ENCODE assay signal across 9 mouse cellular contexts in genomic region chr9:48723511-48724304, GRCm38 (mm10).
DNase-seq lines count a peak whose midpoint lies in the region; ATAC-seq and TF ChIP-seq lines count a peak whose summit lies in the region.
"Had no signal": no experiment of that assay in that cellular context is flagged by ENCODE, and none has a peak within 500 bp of the region (broad histone marks: within the 10 kb centered on the region; RNA-seq: fewer than 3 reads in every experiment).

No protein-coding gene starts in this region.

- H3K4me2 ChIP-seq in intestine, embryonic 14.5 days (ENCODE audit: low read length), result no peak overlapping the region
- H3K4me2 ChIP-seq in midbrain, postnatal 0 days (ENCODE audit: low read depth, low read length, poor library complexity, severe bottlenecking), result no peak overlapping the region
- H3K4me2 ChIP-seq: limb, embryonic 12.5 days had no signal

- TF ChIP-seq POLR2A in liver, adult 2 months (IDR thresholded peaks at IDR 0.05; ENCODE audit: extremely low read depth, insufficient read depth, low read length), result no peak

- TF ChIP-seq CTCF in liver, adult 2 months (IDR thresholded peaks at IDR 0.05; ENCODE audit: low read depth, low read length), result no peak
- TF ChIP-seq CTCF in midbrain, postnatal 0 days (IDR thresholded peaks at IDR 0.05), result no peak

- no peak overlapping the region for H3K9ac ChIP-seq in intestine, embryonic 14.5 days (ENCODE audit: low read length)
- H3K9ac ChIP-seq in liver, adult 2 months (ENCODE audit: low read depth, low read length), result peak overlapping the region; percentile 74
- H3K9ac ChIP-seq in midbrain, postnatal 0 days (replicated peaks; ENCODE audit: low read length, poor library complexity, severe bottlenecking), result no peak overlapping the region
- H3K9ac ChIP-seq: limb, embryonic 12.5 days had no signal

- no peaks in the 10 kb centered on the region for H3K9me3 ChIP-seq in intestine, embryonic 14.5 days (ENCODE audit: control insufficient read depth, low read length)
- no peaks in the 10 kb centered on the region for H3K9me3 ChIP-seq in midbrain, postnatal 0 days (ENCODE audit: low read length)
- H3K9me3 ChIP-seq: limb, embryonic 12.5 days had no signal

- peaks cover 15% of the 10 kb centered on the region for H3K4me1 ChIP-seq in intestine, embryonic 14.5 days (replicated peaks; ENCODE audit: control insufficient read depth, insufficient read depth, low read length)
- H3K4me1 ChIP-seq in liver, adult 2 months (ENCODE audit: control insufficient read depth, insufficient read depth, low read length), result peaks cover 31% of the 10 kb centered on the region
- 0 out of 2 replicates have a peak, but pooled peaks cover 12% of the 10 kb centered on the region for H3K4me1 ChIP-seq in midbrain, postnatal 0 days (ENCODE audit: insufficient read depth, low read length)

- no peaks in the 10 kb centered on the region for H3K36me3 ChIP-seq in intestine, embryonic 14.5 days (ENCODE audit: control insufficient read depth, insufficient read depth, low read length)
- peaks cover 4% of the 10 kb centered on the region; the same call in 1 of the 2 replicates for H3K36me3 ChIP-seq in liver, adult 2 months (ENCODE audit: control insufficient read depth, insufficient read depth, low read length)
- no peaks in the 10 kb centered on the region for H3K36me3 ChIP-seq in midbrain, postnatal 0 days (ENCODE audit: insufficient read depth, low read length)
- H3K36me3 ChIP-seq: limb, embryonic 12.5 days had no signal

- H3K27ac ChIP-seq in intestine, embryonic 14.5 days (ENCODE audit: low read depth), result no peak overlapping the region
- peak overlapping the region; percentile 98 for H3K27ac ChIP-seq in liver, adult 2 months (replicated peaks; ENCODE audit: insufficient read depth, low read depth, low read length)
- peak overlapping the region; percentile 34; the same call in 1 of the 2 replicates for H3K27ac ChIP-seq in midbrain, postnatal 0 days (ENCODE audit: low read depth, low read length)
- H3K27ac ChIP-seq: limb, embryonic 12.5 days had no signal

- no peaks in the 10 kb centered on the region for H3K27me3 ChIP-seq in intestine, embryonic 14.5 days (replicated peaks; ENCODE audit: control insufficient read depth, insufficient read depth, low read length)
- H3K27me3 ChIP-seq in liver, adult 2 months (ENCODE audit: control insufficient read depth, insufficient read depth, low read length), result no peaks in the 10 kb centered on the region
- H3K27me3 ChIP-seq in midbrain, postnatal 0 days (ENCODE audit: insufficient read depth, low read length), result no peaks in the 10 kb centered on the region

- DNase-seq in ovary, postnatal 36 days (ENCODE audit: low spot score), result peak; percentile 72
- DNase-seq in ovary, postnatal 10 days (ENCODE audit: low spot score), result no peak
- peak; percentile 68 to 83 for DNase-seq in frontal cortex, adult 2 months (ENCODE audit: extremely low spot score in 1 of 2, low spot score in 1 of 2)
- DNase-seq in intestine, embryonic 14.5 days (ENCODE audit: low spot score), result no peak
- DNase-seq in liver, adult 2 months (ENCODE audit: extremely low read depth, low read depth, low spot score), result peak; percentile 99
- DNase-seq in midbrain, postnatal 0 days (ENCODE audit: low spot score), result peak; percentile 50
- DNase-seq in B cell, adult 2 months, result no peak

- ATAC-seq in intestine, embryonic 14.5 days (replicated peaks; ENCODE audit: low FRiP score, low TSS enrichment, low read depth), result peak; percentile 70; the same call in 1 of the 2 replicates
- no peak for ATAC-seq in midbrain, postnatal 0 days (ENCODE audit: low FRiP score)
- ATAC-seq in cerebellum, adult (ENCODE audit: insufficient number of reproducible peaks, low FRiP score, low TSS enrichment), result no peak

- peaks cover 23% of the 10 kb centered on the region; the same call in 1 of the 2 replicates for H3K79me2 ChIP-seq in liver, adult 2 months (ENCODE audit: control insufficient read depth, insufficient read depth, low read length)

- 19% methylated on average over 10 of the region's 10 CpGs for WGBS in intestine, embryonic 14.5 days
- 10% methylated on average over 10 of the region's 10 CpGs for WGBS in liver, adult 2 months
- 41% methylated on average over 10 of the region's 10 CpGs for WGBS in midbrain, postnatal 0 days

- H3K4me3 ChIP-seq in intestine, embryonic 14.5 days (ENCODE audit: low read depth, low read length), result no peak overlapping the region
- no peak overlapping the region for H3K4me3 ChIP-seq in liver, adult 2 months (ENCODE audit: insufficient read depth, low read depth, low read length)
- H3K4me3 ChIP-seq in midbrain, postnatal 0 days (ENCODE audit: low read depth, low read length), result no peak overlapping the region
- H3K4me3 ChIP-seq: limb, embryonic 12.5 days had no signal

Comparison
In these comparisons a context has a peak if more than half of its experiments do, and no peak if none do; other contexts are left out.
1. DNase-seq: peak in ovary, postnatal 36 days (single experiment), frontal cortex, adult 2 months (2 of 2), liver, adult 2 months (single experiment) and midbrain, postnatal 0 days (single experiment); none in ovary, postnatal 10 days (single experiment), intestine, embryonic 14.5 days (single experiment) and B cell, adult 2 months (0 of 2).